Mouse (Mus musculus) gastrocnemius, postnatal 4 days (tissue): ENCODE data around the gene Otud4. TPM values are rescaled to one million over a fixed set of nuclear protein-coding genes. Genes with fewer than 3 reads are reported as not detected.
A peak's percentile ranks its signal among the peaks of the same experiment; 100 is the strongest.
"Not testable (repeated sequence)": the region's sequence is repeated elsewhere in the genome, so short reads cannot be mapped to it uniquely, and the experiment has no call there.

Source experiments
- DNase-seq, 2 experiments: peaks; one replicate each; pipeline ENCODE4 v3.0.0; 2021 to 2022; ENCODE audit warnings: low spot score in 2 of 2, mixed read lengths in 2 of 2
- long read RNA-seq, 2 experiments: library from polyadenylated mRNA; stranded (forward); transcript quantifications; one replicate each; pipeline ENCODE4 v2.0.0; 2021
- total RNA-seq, 2 experiments: library from RNA; stranded (reverse); gene quantifications; 2 replicates each; pipeline ENCODE4 v1.2.3; 2021

Gene Otud4
- total RNA-seq: 10 to 100 TPM; 54.7 to 65.1 TPM
- long read RNA-seq, experiment 1, full-length matches to known transcripts: 7 of 18 reads
- long read RNA-seq, experiment 1, partial matches to known transcripts: 9 of 18 reads
- long read RNA-seq, experiment 1, other reads (novel, unspliced or antisense): 2 of 18 reads
- long read RNA-seq, experiment 2, full-length matches to known transcripts: 14 of 28 reads
- long read RNA-seq, experiment 2, partial matches to known transcripts: 8 of 28 reads
- long read RNA-seq, experiment 2, other reads (novel, unspliced or antisense): 6 of 28 reads

GRCm38 (mm10) chr8:79639586-79640451 lies at the start of gene Otud4:
Gene Otud4 (plus strand): TSS chr8:79639618.
- peak in 1 of 2 experiments; percentile 55 for DNase-seq

GRCm38 (mm10) chr8:79600962-79601361 lies 38.5 kb upstream of the Otud4 start:
- no peak for DNase-seq

GRCm38 (mm10) chr8:79603204-79603603 lies 36.2 kb upstream of the Otud4 start:
- not testable (repeated sequence) for DNase-seq

- DNase-seq: no peak
Measured at GRCm38 (mm10) chr8:79606225-79606624, 33.2 kb upstream of the Otud4 start.

- no peak for DNase-seq
Measured at GRCm38 (mm10) chr8:79606751-79607300, 32.6 kb upstream of the Otud4 start.

GRCm38 (mm10) chr8:79608701-79609100 lies 30.7 kb upstream of the Otud4 start:
- no peak for DNase-seq

GRCm38 (mm10) chr8:79610268-79610667 lies 29.1 kb upstream of the Otud4 start:
- no peak for DNase-seq

GRCm38 (mm10) chr8:79612298-79612697 lies 27.1 kb upstream of the Otud4 start:
- DNase-seq: no peak

GRCm38 (mm10) chr8:79612965-79613364 lies 26.5 kb upstream of the Otud4 start:
- no peak for DNase-seq

- no peak for DNase-seq
Measured at GRCm38 (mm10) chr8:79615741-79616350, 23.6 kb upstream of the Otud4 start.

GRCm38 (mm10) chr8:79618906-79619305 lies 20.5 kb upstream of the Otud4 start:
- no peak for DNase-seq

- no peak for DNase-seq
Measured at GRCm38 (mm10) chr8:79619353-79619752, 20.1 kb upstream of the Otud4 start.

- DNase-seq: no peak
Measured at GRCm38 (mm10) chr8:79620000-79620399, 19.4 kb upstream of the Otud4 start.

- DNase-seq: no peak
Measured at GRCm38 (mm10) chr8:79620489-79621276, 18.7 kb upstream of the Otud4 start.

GRCm38 (mm10) chr8:79622346-79622745 lies 17.1 kb upstream of the Otud4 start:
- no peak for DNase-seq

- no peak for DNase-seq
Measured at GRCm38 (mm10) chr8:79623351-79623750, 16.1 kb upstream of the Otud4 start.

GRCm38 (mm10) chr8:79624416-79624815 lies 15.0 kb upstream of the Otud4 start:
- DNase-seq: no peak

GRCm38 (mm10) chr8:79626213-79626612 lies 13.2 kb upstream of the Otud4 start:
- no peak for DNase-seq

GRCm38 (mm10) chr8:79635491-79635890 lies 3.9 kb upstream of the Otud4 start:
- DNase-seq: no peak

GRCm38 (mm10) chr8:79636151-79636550 lies 3.3 kb upstream of the Otud4 start:
- no peak for DNase-seq

- DNase-seq: no peak
Measured at GRCm38 (mm10) chr8:79637237-79637636, 2.2 kb upstream of the Otud4 start.
